Mouse (Mus musculus) adrenal gland, adult 10 weeks (tissue): ENCODE measurements around the gene Sept11. TPM values are rescaled to one million over a fixed set of nuclear protein-coding genes. Genes with fewer than 3 reads are reported as not detected.

Experiments
- polyA plus RNA-seq: library from polyadenylated mRNA; stranded (reverse); fragments of 350-450 nt; fragmentation: Illumina TruSeq; extraction: RNeasy Lipid Tissue Mini Kit (QIAGEN cat#74804); gene quantifications from one replicate; pipeline ENCODE4 v1.2.3, GENCODE M21; 2014; ENCODE audit warnings: low read depth, low replicate concordance

Gene Sept11
- polyA plus RNA-seq, result 26.3 TPM

DNA sequence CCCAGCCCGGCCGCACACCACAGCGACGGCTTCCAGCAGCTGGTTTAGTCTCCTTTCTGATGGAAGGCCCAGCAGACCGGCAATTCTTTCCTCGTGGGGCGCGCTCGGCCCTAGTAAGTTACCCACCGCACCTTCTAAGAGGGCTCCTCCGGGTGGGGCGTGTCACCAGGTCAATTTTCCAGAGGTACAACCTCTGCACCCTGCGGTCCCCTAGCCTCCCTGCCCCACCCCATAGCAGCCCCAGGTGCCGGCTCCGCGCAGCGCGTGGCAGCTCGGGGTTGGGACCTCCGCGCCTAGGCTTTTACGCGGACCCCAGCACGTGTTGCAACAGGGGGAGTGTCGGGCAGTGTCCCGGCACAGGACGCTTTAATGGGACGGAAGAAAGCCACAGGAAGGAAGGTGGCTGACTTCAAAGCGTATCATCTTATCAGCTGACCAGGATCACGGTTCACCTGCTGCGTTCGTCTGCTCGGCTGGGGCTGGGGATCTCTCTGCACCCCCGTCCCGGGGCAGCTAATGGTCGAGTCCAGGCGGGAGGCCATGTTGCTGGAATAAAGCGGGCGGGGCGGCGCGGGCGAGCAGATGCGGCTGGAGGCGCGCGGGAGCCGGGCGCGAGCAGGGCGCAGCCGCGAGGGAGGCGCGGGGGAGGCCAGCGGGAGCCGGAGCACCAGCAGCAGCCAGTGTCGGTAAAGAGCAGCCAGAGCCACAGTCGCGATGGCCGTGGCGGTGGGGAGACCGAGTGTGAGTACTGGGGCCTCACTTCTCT is at the start of gene Sept11:
Gene Sept11, plus strand, starts transcription at position 581 of the 766 bp plus-strand sequence.

DNA sequence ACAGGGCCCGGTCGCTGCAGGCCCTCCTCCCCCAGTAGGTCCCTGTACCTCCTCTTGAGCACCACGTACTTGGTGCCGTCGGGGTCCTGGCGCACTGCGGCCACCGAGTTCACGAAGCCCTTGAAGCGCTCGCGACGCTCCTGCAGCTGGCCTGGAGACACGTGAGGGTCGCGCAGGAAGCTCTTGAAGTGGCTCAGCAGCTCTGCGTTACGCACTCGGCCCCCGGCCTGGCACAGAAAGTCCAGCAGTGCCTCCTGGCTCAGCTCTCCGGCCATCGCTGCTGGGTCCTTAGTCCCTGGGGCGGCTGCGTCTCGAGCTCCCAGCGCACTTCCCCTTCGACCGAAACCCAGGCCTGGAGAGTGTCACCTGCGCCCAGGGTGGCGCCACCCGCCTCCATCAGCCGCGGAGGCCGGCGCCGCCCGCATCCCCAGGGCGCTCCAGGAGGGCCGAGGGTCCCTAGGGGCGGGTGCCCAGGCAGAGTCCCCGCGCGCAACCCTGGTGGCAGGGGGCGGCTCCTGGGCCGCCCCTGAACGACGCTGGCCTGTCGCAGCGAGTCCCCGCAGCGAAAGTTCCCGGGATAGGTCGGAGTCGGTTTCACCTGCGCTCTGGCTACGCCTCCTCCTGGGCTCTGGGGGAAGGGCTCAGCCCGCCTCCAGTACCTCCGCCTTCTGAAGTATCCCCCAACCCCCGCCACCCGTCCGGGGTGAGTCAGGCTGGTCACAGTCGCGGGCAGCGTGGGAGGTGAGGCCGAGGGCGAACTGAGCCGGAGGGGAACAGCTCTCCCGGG is 48.5 kb upstream of the Sept11 start, which contains the start of gene Sowahb:
Gene Sowahb, minus strand, starts transcription at position 439 of the 787 bp plus-strand sequence.

DNA sequence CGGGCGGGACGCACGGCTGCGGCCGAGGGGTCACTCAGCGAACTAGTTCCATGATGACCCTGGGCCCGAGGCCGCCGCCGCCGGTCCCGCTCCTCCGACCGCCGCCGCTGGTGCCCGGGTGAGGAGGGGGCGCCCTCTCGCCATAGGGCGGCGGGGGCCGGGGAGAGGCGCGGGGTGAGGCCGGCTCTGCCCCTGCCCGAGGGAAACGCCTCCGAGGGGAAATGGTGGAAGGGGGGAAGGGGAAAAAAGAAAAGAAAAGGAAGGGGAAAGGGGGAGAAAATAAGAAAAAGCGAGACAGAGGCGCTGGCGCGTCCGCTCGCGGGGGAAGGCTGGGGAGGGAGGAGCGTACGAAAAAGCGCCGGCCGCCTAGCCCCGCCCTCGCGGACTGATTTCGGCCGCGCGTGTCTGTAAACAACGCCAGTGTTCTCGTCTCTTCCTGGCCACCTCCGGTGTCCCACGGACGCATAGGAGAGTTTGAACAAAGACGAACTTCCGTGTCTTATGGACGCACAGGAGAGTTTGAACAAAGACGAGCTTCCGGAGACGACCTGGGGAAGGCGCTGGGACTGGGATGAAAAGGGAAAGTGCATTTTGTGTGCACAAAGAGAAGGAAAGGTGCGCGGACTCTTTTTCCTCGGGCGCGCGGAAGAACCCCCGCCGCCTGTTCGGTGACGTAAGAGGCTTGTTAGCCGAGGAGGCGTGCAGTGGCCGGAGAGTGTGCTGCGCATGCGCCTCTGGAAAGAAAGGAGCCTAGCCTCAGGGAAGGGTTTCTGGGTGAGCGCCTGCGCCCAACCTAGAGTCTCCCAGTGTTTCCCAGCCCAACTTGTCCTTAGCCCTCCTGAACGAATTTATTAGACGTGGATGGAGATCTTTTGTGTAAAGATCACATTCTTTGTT is 113.1 kb downstream of the Sept11 start, which contains the start of the genes Ccni and 2010109A12Rik:
Gene Ccni, minus strand, starts transcription at position 387 of the 897 bp plus-strand sequence.
Gene 2010109A12Rik, plus strand, starts transcription at position 410 of the 897 bp plus-strand sequence.

Other genes starting within 250 kb of the Sept11 start
- gene Sowahb, start 48.4 kb upstream of the Sept11 start, polyA plus RNA-seq, result not detected
- gene Ccni, start 113.1 kb downstream of the Sept11 start, polyA plus RNA-seq, result 540 TPM
- gene 2010109A12Rik, start 113.1 kb downstream of the Sept11 start, polyA plus RNA-seq, result 5.1 TPM
- gene Ccng2, start 173.8 kb downstream of the Sept11 start, polyA plus RNA-seq, result 63.9 TPM